Mouse (Mus musculus) MEL (cell line): ENCODE measurements at regions not wholly inside any gene's neighbourhood (a gene's known extent, or its start where the extent isn't known, plus 50 kb on each side); places are given as distances from the start of the nearest gene placed in this dataset.

Experiments
- DNase-seq: peaks from one replicate; pipeline ENCODE4 v3.0.0; 2011; ENCODE audit warnings: low read depth, low spot score
- H3K27ac ChIP-seq: 2 replicates; pipeline ENCODE4 v1.5.1; 2012; ENCODE audit warnings: low read depth, mild to moderate bottlenecking, control low read depth, low read length, moderate library complexity; ENCODE audit not compliant: control insufficient read depth
- H3K27me3 ChIP-seq, 2 experiments: fragments of 150-350 bp in 1 of 2; sonication (generic) in 1 of 2; 2 replicates each; pipeline ENCODE4 v1.6.1; 2012; ENCODE audit warnings: low read length in 2 of 2, mild to moderate bottlenecking in 2 of 2, improper control_type of control experiment in 1 of 2, moderate library complexity in 1 of 2; ENCODE audit not compliant: insufficient read depth in 2 of 2, control insufficient read depth in 1 of 2
- H3K36me3 ChIP-seq, 2 experiments: 2 replicates each; pipeline ENCODE4 v1.6.1; 2012 to 2014; ENCODE audit warnings: low read length in 2 of 2, improper control_type of control experiment in 1 of 2, inconsistent platforms in 1 of 2, mild to moderate bottlenecking in 1 of 2; ENCODE audit not compliant: insufficient read depth in 2 of 2, control insufficient read depth in 1 of 2
- H3K4me1 ChIP-seq, 2 experiments: fragments of 150-350 bp in 1 of 2; sonication (generic) in 1 of 2; 2 replicates each; pipeline ENCODE4 v1.6.1; 2012; ENCODE audit warnings: low read length in 2 of 2, improper control_type of control experiment in 1 of 2, mild to moderate bottlenecking in 1 of 2; ENCODE audit not compliant: insufficient read depth in 2 of 2, control insufficient read depth in 1 of 2
- H3K4me3 ChIP-seq, 2 experiments: fragments of 150-350 bp in 1 of 2; sonication (generic) in 1 of 2; 2 replicates each; pipeline ENCODE4 v1.5.1; 2012; ENCODE audit warnings: low read depth in 2 of 2, low read length in 2 of 2, mild to moderate bottlenecking in 2 of 2, moderate library complexity in 2 of 2, control low read depth in 1 of 2, improper control_type of control experiment in 1 of 2; ENCODE audit not compliant: control insufficient read depth in 1 of 2, insufficient read depth in 1 of 2
- H3K79me2 ChIP-seq: 2 replicates; pipeline ENCODE4 v1.6.1; 2012; ENCODE audit warnings: mild to moderate bottlenecking, low read length, moderate library complexity; ENCODE audit not compliant: control insufficient read depth, poor library complexity, insufficient read depth
- H3K9ac ChIP-seq: 2 replicates; pipeline ENCODE4 v1.6.1; 2012; ENCODE audit warnings: low read depth, mild to moderate bottlenecking, control low read depth, low read length, moderate library complexity; ENCODE audit not compliant: control insufficient read depth, poor library complexity, severe bottlenecking
- H3K9me3 ChIP-seq: fragments of 150-350 bp; sonication (generic); replicated peaks from 2 replicates; pipeline ENCODE4 v1.6.1; 2012; ENCODE audit warnings: mild to moderate bottlenecking, low read length, improper control_type of control experiment, moderate library complexity; ENCODE audit not compliant: insufficient read depth
- CHD1 ChIP-seq: IDR thresholded peaks from 2 replicates; pipeline ENCODE4 v1.6.1; 2012; ENCODE audit warnings: low read depth, mild to moderate bottlenecking, inconsistent platforms, low read length, improper control_type of control experiment
- CHD2 ChIP-seq: IDR thresholded peaks from 2 replicates; pipeline ENCODE4 v1.6.1; 2011; ENCODE audit warnings: low read length, improper control_type of control experiment
- CTCF ChIP-seq, 3 experiments: IDR thresholded peaks in 2 of 3; conservative IDR thresholded peaks in 1 of 3; 2 replicates each; pipeline ENCODE4 v1.5.1; 2011 to 2012; ENCODE audit warnings: low read length in 3 of 3, low read depth in 2 of 3, mild to moderate bottlenecking in 2 of 3, improper control_type of control experiment in 1 of 3, inconsistent platforms in 1 of 3, mixed read lengths in 1 of 3, moderate library complexity in 1 of 3; ENCODE audit not compliant: control insufficient read depth in 1 of 3, insufficient read depth in 1 of 3, poor library complexity in 1 of 3, severe bottlenecking in 1 of 3
- ETS1 ChIP-seq: IDR thresholded peaks from 2 replicates; pipeline ENCODE4 v1.6.1; 2012; ENCODE audit warnings: low read depth, mild to moderate bottlenecking, inconsistent platforms, low read length, improper control_type of control experiment, moderate library complexity
- GABPA ChIP-seq: IDR thresholded peaks from 2 replicates; pipeline ENCODE4 v1.6.1; 2012; ENCODE audit warnings: low read depth, mild to moderate bottlenecking, inconsistent platforms, low read length, improper control_type of control experiment, moderate library complexity
- GATA1 ChIP-seq: IDR thresholded peaks from 2 replicates; pipeline ENCODE4 v1.6.1; 2011; ENCODE audit warnings: low read depth, low read length, improper control_type of control experiment
- HCFC1 ChIP-seq: IDR thresholded peaks from 2 replicates; pipeline ENCODE4 v1.6.1; 2012; ENCODE audit warnings: low read depth, mild to moderate bottlenecking, inconsistent platforms, low read length, improper control_type of control experiment, moderate library complexity
- JUND ChIP-seq: IDR thresholded peaks from 2 replicates; pipeline ENCODE4 v1.6.1; 2011; ENCODE audit warnings: low read depth, mild to moderate bottlenecking, improper control_type of control experiment, low read length
- MEF2A ChIP-seq: IDR thresholded peaks from 2 replicates; pipeline ENCODE4 v1.6.1; 2014; ENCODE audit warnings: low read depth, mild to moderate bottlenecking, inconsistent platforms, low read length, improper control_type of control experiment; ENCODE audit not compliant: poor library complexity, insufficient replicate concordance, severe bottlenecking; ENCODE audit errors: extremely low read depth
- MXI1 ChIP-seq: IDR thresholded peaks from 2 replicates; pipeline ENCODE4 v1.6.1; 2011; ENCODE audit warnings: mild to moderate bottlenecking, low read depth, low read length, improper control_type of control experiment
- MYB ChIP-seq: IDR thresholded peaks from 2 replicates; pipeline ENCODE4 v1.6.1; 2011; ENCODE audit warnings: mild to moderate bottlenecking, low read depth, low read length, improper control_type of control experiment
- MYC ChIP-seq: IDR thresholded peaks from 2 replicates; pipeline ENCODE4 v1.6.1; 2011; ENCODE audit warnings: low read depth, mild to moderate bottlenecking, low read length, improper control_type of control experiment, moderate library complexity
- POLR2AphosphoS5 ChIP-seq: IDR thresholded peaks from 2 replicates; pipeline ENCODE4 v1.6.1; 2012; ENCODE audit warnings: low read depth, borderline replicate concordance, mild to moderate bottlenecking, inconsistent platforms, low read length, moderate library complexity, mixed read lengths
- RAD21 ChIP-seq: IDR thresholded peaks from 2 replicates; pipeline ENCODE4 v1.6.1; 2011; ENCODE audit warnings: mild to moderate bottlenecking, low read depth, low read length, improper control_type of control experiment
- RCOR1 ChIP-seq: IDR thresholded peaks from 2 replicates; pipeline ENCODE4 v1.6.1; 2012; ENCODE audit warnings: low read depth, mild to moderate bottlenecking, inconsistent platforms, low read length, improper control_type of control experiment
- SIN3A ChIP-seq: IDR thresholded peaks from 2 replicates; pipeline ENCODE4 v1.6.1; 2012; ENCODE audit warnings: low read length, improper control_type of control experiment, inconsistent platforms
- SMC3 ChIP-seq: IDR thresholded peaks from 2 replicates; pipeline ENCODE4 v1.6.1; 2011; ENCODE audit warnings: low read depth, low read length, improper control_type of control experiment
- TAL1 ChIP-seq: IDR thresholded peaks from 2 replicates; pipeline ENCODE4 v1.6.1; 2012; ENCODE audit warnings: mild to moderate bottlenecking, inconsistent platforms, low read length, moderate library complexity, mixed read lengths
- UBTF ChIP-seq: IDR thresholded peaks from 2 replicates; pipeline ENCODE4 v1.6.1; 2012; ENCODE audit warnings: low read depth, mild to moderate bottlenecking, inconsistent platforms, low read length, improper control_type of control experiment, moderate library complexity, borderline replicate concordance; ENCODE audit not compliant: insufficient read depth
- ZC3H11A ChIP-seq: IDR thresholded peaks from 2 replicates; pipeline ENCODE4 v1.6.1; 2012; ENCODE audit warnings: low read depth, mild to moderate bottlenecking, inconsistent platforms, low read length, improper control_type of control experiment
- ZKSCAN1 ChIP-seq: IDR thresholded peaks from 2 replicates; pipeline ENCODE4 v1.6.1; 2012; ENCODE audit warnings: low read depth, mild to moderate bottlenecking, inconsistent platforms, low read length, improper control_type of control experiment, moderate library complexity

DNA sequence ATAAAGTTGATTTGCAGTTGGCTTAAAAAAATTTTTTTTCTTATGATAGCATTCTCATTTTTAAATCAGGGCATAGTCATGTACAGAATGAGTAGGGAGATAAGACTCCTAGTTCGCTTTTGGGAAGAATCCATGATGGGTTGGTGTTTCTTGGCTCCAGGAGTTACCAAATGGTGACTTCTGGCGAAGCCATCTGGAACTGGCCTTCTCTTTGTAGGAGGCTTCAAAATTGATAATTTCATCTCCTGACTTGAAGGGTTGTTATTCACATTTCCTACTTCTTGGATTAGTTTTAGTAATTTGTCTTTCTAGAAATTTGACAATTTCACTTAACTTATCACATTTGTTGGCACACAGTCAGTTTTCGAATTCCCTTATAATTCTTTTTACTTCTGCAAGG is 218.5 kb upstream of the Gjb5 start:
- no peak overlapping the region for H3K27ac ChIP-seq
- no peaks in the 10 kb centered on the region for H3K27me3 ChIP-seq
- no peaks in the 10 kb centered on the region for H3K9me3 ChIP-seq
- H3K79me2 ChIP-seq = no peaks in the 10 kb centered on the region
- no peaks in the 10 kb centered on the region for H3K36me3 ChIP-seq
- H3K4me1 ChIP-seq = no peaks in the 10 kb centered on the region
- no peak for DNase-seq
- TF ChIP-seq HCFC1 (no peak), CTCF (IDR thresholded peaks at IDR 0.05 in 2 of 3, conservative IDR thresholded peaks at IDR 0.05 in 1 of 3; ENCODE audit: control insufficient read depth in 1 of 3, insufficient read depth in 1 of 3, low read depth in 2 of 3, low read length in 3 of 3, poor library complexity in 1 of 3, severe bottlenecking in 1 of 3) (no peak), ZKSCAN1 (no peak), JUND (no peak), GABPA (no peak), ETS1 (no peak), RCOR1 (no peak)
- no peak overlapping the region for H3K9ac ChIP-seq
- H3K4me3 ChIP-seq = no peak overlapping the region

DNA sequence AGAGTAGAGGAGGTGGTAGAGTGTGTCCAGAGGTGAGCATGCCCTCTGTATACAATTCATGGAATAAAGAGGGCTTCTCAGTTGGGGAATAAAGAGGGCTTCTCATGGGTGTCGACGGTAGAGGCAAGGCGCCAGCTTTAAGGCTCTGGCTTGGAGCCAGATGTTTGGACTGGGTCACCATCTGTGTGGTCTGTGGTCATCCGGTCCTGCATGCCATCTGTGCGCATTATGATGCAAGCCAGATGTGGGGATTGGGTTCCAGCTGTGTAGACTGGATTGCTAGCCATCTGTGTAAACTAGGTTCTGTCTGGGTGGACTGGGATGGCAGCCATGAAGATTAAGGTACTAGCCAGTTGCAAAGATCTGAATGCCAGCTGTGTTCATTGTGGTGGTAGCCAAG is 204.6 kb upstream of the Gjb5 start:
- no peak overlapping the region for H3K27ac ChIP-seq
- TF ChIP-seq SMC3 = no peak
- TF ChIP-seq MYB = no peak
- TF ChIP-seq SIN3A = no peak
- TF ChIP-seq POLR2AphosphoS5 = no peak
- no peak for TF ChIP-seq UBTF
- no peak for TF ChIP-seq RAD21
- TF ChIP-seq GATA1 = no peak
- no peak for TF ChIP-seq CHD2
- no peak for TF ChIP-seq MXI1
- no peak for TF ChIP-seq TAL1
- TF ChIP-seq ZC3H11A = no peak
- TF ChIP-seq MEF2A = no peak
- no peak for TF ChIP-seq CHD1
- no peak for TF ChIP-seq MYC
- no peaks in the 10 kb centered on the region for H3K79me2 ChIP-seq
- no peaks in the 10 kb centered on the region for H3K27me3 ChIP-seq
- no peak overlapping the region for H3K4me3 ChIP-seq
- no peak overlapping the region for H3K9ac ChIP-seq
- no peaks in the 10 kb centered on the region for H3K4me1 ChIP-seq
- no peak for DNase-seq
- H3K9me3 ChIP-seq = no peaks in the 10 kb centered on the region
- no peaks in the 10 kb centered on the region for H3K36me3 ChIP-seq
